Mouse (Mus musculus): ENCODE measurements around the gene Rock2. TPM values are rescaled to one million over a fixed set of nuclear protein-coding genes. Genes with fewer than 3 reads are reported as not detected.
A peak's percentile ranks its signal among the peaks of the same experiment; 100 is the strongest.

Gene Rock2
- 85.3 and 95.1 TPM in 2 replicates for polyA plus RNA-seq (2011; ENCODE audit: insufficient read depth, insufficient read length, low read depth, missing spikeins)

DNA sequence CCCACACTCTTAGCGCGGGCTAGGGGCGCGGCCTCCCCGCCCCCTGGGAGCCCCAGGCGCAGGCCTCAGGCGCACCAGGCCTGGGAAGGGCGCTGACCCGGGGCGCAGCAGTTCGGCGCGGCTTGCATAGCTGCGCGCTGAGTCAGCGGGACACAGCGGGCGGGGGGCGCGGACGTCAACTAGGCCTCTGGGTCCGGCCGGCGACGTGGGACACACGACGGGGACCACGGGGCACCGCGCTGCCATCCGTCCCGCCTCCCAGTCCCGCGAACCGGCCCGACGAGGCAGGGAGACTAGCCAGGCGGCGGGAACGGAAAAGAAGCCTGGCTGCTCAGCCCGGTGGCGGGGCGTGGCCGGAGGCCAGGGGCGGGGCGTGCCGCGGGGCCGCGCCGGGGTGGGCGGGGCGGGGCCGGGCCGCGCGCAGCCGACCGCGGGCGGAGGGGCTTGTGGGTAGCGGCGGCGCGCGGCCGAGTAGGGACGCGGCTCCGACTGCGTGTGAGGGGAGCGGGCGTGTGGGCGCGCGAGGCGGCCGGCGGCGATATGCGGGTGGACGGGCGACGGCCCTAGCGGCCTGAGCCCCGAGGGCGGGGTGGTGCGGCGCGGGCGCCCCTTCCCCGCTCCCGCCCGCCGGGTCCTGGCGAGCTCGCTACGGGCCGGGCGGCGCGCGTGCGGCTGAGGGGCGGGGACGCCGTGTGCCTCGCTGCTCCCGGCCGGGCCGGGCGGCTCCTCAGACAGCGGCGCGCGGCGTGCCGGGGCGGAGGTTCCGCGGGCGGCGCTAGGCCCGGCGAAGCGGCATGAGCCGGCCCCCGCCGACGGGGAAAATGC, at the start of gene Rock2:
TSS of gene Rock2 (plus strand) at position 500 of the 825 bp plus-strand sequence.
- 0 out of 2 replicates have a peak, but pooled peaks have one; percentile 39 for TF ChIP-seq EP300 (IDR thresholded peaks at IDR 0.05; ENCODE audit: insufficient read depth, low read depth, low read length)
- no peak for TF ChIP-seq CTCF (IDR thresholded peaks at IDR 0.05; ENCODE audit: low read depth, low read length)
- TF ChIP-seq POLR2A (IDR thresholded peaks at IDR 0.05; ENCODE audit: insufficient read depth, low read length), result peak; percentile 21
- H3K9ac ChIP-seq (ENCODE audit: low read depth, poor library complexity, severe bottlenecking), result peak within 1 kb of the TSS; percentile 97
- H3K27ac ChIP-seq (ENCODE audit: insufficient read depth, low read length), result peak within 1 kb of the TSS; percentile 62
- H3K4me3 ChIP-seq (ENCODE audit: low read depth, low read length), result peak within 1 kb of the TSS; percentile 96
- no peaks in the 10 kb centered on the region for H3K36me3 ChIP-seq (ENCODE audit: control insufficient read depth, insufficient read depth, low read length, poor library complexity, severe bottlenecking)
- no peaks in the 10 kb centered on the region for H3K4me1 ChIP-seq (ENCODE audit: control insufficient read depth, insufficient read depth, low read length)
- no peaks in the 10 kb centered on the region for H3K27me3 ChIP-seq (ENCODE audit: control insufficient read depth, insufficient read depth, low read length, poor library complexity, severe bottlenecking)
- no peaks in the 10 kb centered on the region for H3K9me3 ChIP-seq (replicated peaks; ENCODE audit: control insufficient read depth, insufficient read depth, low read length, poor library complexity, severe bottlenecking)

DNA sequence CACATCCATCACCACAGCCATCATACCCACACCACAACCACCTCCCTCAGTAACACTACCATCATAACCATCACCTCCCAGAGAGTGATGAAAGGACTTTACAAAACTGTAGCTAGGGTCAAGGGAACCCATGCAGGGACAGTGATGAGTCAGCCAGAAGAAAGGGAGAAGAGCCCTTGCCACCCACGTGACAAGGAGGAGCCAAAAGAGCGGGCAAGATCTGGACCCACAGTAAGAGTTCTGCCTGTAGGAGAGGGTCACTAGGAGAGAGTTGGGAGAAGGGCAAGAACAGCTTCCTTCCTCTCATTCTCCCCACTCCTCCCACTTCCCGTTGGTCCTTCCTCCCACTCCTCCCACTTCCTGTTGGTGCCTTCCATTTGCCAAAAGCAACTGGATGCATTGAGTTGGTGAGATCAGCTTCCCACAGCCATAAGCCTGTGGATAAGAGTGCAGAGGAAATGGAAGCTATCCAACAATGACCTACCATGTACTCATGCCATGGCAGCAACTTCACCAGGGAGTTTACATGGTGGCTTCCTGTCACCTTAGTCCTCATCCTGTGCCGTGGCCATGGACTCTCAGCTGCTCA, 47.4 kb upstream of the Rock2 start:
- Histone ChIP-seq H3K4me1 (ENCODE audit: control insufficient read depth, insufficient read depth, low read length) (peaks cover 8% of the 10 kb centered on the region), H3K36me3 (ENCODE audit: control insufficient read depth, insufficient read depth, low read length, poor library complexity, severe bottlenecking) (no peaks in the 10 kb centered on the region), H3K4me3 (ENCODE audit: low read depth, low read length) (no peak overlapping the region), H3K27ac (ENCODE audit: insufficient read depth, low read length) (no peak overlapping the region), H3K9me3 (replicated peaks; ENCODE audit: control insufficient read depth, insufficient read depth, low read length, poor library complexity, severe bottlenecking) (no peaks in the 10 kb centered on the region), H3K9ac (ENCODE audit: low read depth, poor library complexity, severe bottlenecking) (no peak overlapping the region), H3K27me3 (ENCODE audit: control insufficient read depth, insufficient read depth, low read length, poor library complexity, severe bottlenecking) (no peaks in the 10 kb centered on the region)
- no peak for TF ChIP-seq EP300 (IDR thresholded peaks at IDR 0.05; ENCODE audit: insufficient read depth, low read depth, low read length)
- no peak for TF ChIP-seq CTCF (IDR thresholded peaks at IDR 0.05; ENCODE audit: low read depth, low read length)
- no peak for TF ChIP-seq POLR2A (IDR thresholded peaks at IDR 0.05; ENCODE audit: insufficient read depth, low read length)

DNA sequence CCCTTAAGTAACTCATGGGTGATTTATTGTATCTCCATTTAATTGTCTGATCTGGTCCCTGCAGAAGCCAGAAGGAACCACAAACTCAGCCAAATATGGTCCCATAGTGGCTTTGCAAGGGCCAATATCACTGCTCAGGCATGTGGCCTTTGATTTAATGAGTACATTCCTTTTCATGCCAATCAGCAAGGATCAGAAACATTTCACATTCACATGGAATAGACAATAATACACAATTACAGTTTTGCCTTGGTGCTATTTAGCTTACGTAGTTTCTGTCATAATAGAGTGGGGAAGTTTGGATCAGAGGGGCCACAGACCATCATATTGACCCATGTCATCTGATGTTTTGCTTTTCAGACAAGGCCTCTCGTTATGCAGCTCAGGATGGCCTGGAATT, 46.2 kb upstream of the Rock2 start:
- no peaks in the 10 kb centered on the region for H3K36me3 ChIP-seq (ENCODE audit: control insufficient read depth, insufficient read depth, low read length, poor library complexity, severe bottlenecking)
- H3K9ac ChIP-seq (ENCODE audit: low read depth, poor library complexity, severe bottlenecking), result no peak overlapping the region
- no peaks in the 10 kb centered on the region for H3K9me3 ChIP-seq (replicated peaks; ENCODE audit: control insufficient read depth, insufficient read depth, low read length, poor library complexity, severe bottlenecking)
- peaks cover 8% of the 10 kb centered on the region for H3K4me1 ChIP-seq (ENCODE audit: control insufficient read depth, insufficient read depth, low read length)
- TF ChIP-seq POLR2A (IDR thresholded peaks at IDR 0.05; ENCODE audit: insufficient read depth, low read length), result no peak
- no peak for TF ChIP-seq CTCF (IDR thresholded peaks at IDR 0.05; ENCODE audit: low read depth, low read length)
- TF ChIP-seq EP300 (IDR thresholded peaks at IDR 0.05; ENCODE audit: insufficient read depth, low read depth, low read length), result no peak
- H3K4me3 ChIP-seq (ENCODE audit: low read depth, low read length), result no peak overlapping the region
- H3K27ac ChIP-seq (ENCODE audit: insufficient read depth, low read length), result no peak overlapping the region
- H3K27me3 ChIP-seq (ENCODE audit: control insufficient read depth, insufficient read depth, low read length, poor library complexity, severe bottlenecking), result no peaks in the 10 kb centered on the region

DNA sequence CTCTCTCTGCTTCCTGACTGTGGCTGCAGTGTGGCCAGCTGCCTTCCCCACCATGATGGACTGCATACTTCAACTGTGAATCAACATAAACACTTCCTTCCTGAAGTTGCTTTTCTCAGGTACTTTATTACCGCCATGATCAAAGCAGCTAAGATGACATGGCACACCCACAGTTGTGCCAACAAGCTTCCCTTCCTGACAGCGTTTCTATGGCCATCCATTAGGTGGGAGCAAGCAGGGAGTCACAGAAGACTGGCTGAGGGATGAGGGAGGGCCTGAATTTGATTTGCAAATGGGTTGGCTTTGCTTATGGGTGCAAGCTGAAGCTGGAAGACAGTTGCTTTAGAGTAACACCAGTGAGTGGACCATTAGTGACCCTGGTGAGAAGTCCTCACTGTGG, 44.9 kb upstream of the Rock2 start:
- TF ChIP-seq POLR2A (IDR thresholded peaks at IDR 0.05; ENCODE audit: insufficient read depth, low read length), result no peak
- TF ChIP-seq CTCF (IDR thresholded peaks at IDR 0.05; ENCODE audit: low read depth, low read length), result no peak
- TF ChIP-seq EP300 (IDR thresholded peaks at IDR 0.05; ENCODE audit: insufficient read depth, low read depth, low read length), result no peak
- Histone ChIP-seq H3K9ac (ENCODE audit: low read depth, poor library complexity, severe bottlenecking) (no peak overlapping the region), H3K4me3 (ENCODE audit: low read depth, low read length) (no peak overlapping the region), H3K9me3 (replicated peaks; ENCODE audit: control insufficient read depth, insufficient read depth, low read length, poor library complexity, severe bottlenecking) (no peaks in the 10 kb centered on the region), H3K27me3 (ENCODE audit: control insufficient read depth, insufficient read depth, low read length, poor library complexity, severe bottlenecking) (no peaks in the 10 kb centered on the region), H3K4me1 (ENCODE audit: control insufficient read depth, insufficient read depth, low read length) (peaks cover 10% of the 10 kb centered on the region), H3K36me3 (ENCODE audit: control insufficient read depth, insufficient read depth, low read length, poor library complexity, severe bottlenecking) (no peaks in the 10 kb centered on the region), H3K27ac (ENCODE audit: insufficient read depth, low read length) (no peak overlapping the region)

DNA sequence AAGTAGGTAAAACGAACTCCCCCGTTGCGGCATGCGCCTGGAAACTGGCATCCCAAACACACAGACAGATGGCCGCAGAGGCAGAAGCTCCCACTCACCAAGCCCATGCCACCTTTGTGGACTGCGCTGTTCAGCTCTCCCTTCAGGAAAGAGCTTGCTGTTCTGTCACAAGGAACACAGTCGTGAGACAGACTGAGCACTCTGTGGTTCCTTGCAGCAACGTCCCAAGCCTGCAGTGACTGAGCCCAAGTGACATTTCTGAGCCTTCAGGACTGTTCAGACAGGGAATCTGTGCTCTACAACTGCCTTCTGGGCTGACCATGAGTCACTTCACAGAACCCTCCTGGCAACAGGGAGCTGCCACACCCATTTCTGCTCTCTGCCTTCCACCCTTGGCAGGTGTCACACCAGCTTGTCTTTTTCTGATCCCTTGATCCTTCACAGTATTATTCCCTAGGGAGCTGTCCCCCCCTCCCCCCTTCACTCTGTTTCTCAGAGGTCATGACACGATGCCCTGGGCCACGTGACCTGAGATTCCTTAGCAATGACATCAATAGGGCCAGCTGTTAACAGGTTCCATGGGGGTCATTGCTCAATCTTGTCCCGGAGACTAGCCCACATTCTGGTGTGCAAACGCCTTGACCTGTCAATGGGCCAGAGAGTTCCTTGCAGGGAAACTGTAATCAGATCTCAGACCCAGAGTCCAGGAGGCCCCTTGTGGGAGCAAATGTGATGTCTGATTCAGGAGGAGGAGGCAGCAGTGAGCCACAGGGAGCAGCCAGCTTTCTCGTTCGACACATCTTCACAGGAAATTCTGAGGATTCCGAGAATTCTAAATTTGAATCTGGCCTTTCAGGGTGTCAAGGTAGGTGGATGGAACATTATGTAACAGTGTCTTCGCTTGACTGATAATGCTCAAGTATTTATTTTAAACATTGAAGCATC, 44.0 kb upstream of the Rock2 start:
- Histone ChIP-seq H3K4me1 (ENCODE audit: control insufficient read depth, insufficient read depth, low read length) (peaks cover 10% of the 10 kb centered on the region), H3K36me3 (ENCODE audit: control insufficient read depth, insufficient read depth, low read length, poor library complexity, severe bottlenecking) (no peaks in the 10 kb centered on the region), H3K27ac (ENCODE audit: insufficient read depth, low read length) (peak overlapping the region; percentile 37), H3K4me3 (ENCODE audit: low read depth, low read length) (no peak overlapping the region), H3K9ac (ENCODE audit: low read depth, poor library complexity, severe bottlenecking) (no peak overlapping the region), H3K27me3 (ENCODE audit: control insufficient read depth, insufficient read depth, low read length, poor library complexity, severe bottlenecking) (no peaks in the 10 kb centered on the region; the same call in 1 of the 2 replicates), H3K9me3 (replicated peaks; ENCODE audit: control insufficient read depth, insufficient read depth, low read length, poor library complexity, severe bottlenecking) (no peaks in the 10 kb centered on the region)
- TF ChIP-seq POLR2A (IDR thresholded peaks at IDR 0.05; ENCODE audit: insufficient read depth, low read length) (no peak), EP300 (IDR thresholded peaks at IDR 0.05; ENCODE audit: insufficient read depth, low read depth, low read length) (peak; percentile 89)

All from ES-Bruce4 (cell line).